Mouse (Mus musculus) hindbrain, embryonic 15.5 days (tissue): ENCODE data around the gene Zdhhc12. TPM values are rescaled to one million over a fixed set of nuclear protein-coding genes. Genes with fewer than 3 reads are reported as not detected.
"Not testable (repeated sequence)": the region's sequence is repeated elsewhere in the genome, so short reads cannot be mapped to it uniquely, and the experiment has no call there.

Experiments
- ATAC-seq: fragments of 200-750 bp; cut with Nextera tagmentation; 2 replicates; pipeline ENCODE4 v1.8.0; 2017; ENCODE audit warnings: low read depth, moderate number of reproducible peaks, moderate TSS enrichment; ENCODE audit not compliant: low FRiP score
- H3K27ac ChIP-seq: fragments of 300-500 bp; sonication (generic); replicated peaks from 2 replicates; pipeline ENCODE4 v1.5.1; 2015; ENCODE audit warnings: mild to moderate bottlenecking, inconsistent platforms
- H3K27me3 ChIP-seq: fragments of 300-500 bp; sonication (generic); 2 replicates; pipeline ENCODE4 v1.6.1; 2015; ENCODE audit warnings: control low read depth, inconsistent platforms
- H3K36me3 ChIP-seq: fragments of 300-500 bp; sonication (generic); 2 replicates; pipeline ENCODE4 v1.6.1; 2015; ENCODE audit warnings: control low read depth, inconsistent platforms
- H3K4me1 ChIP-seq: fragments of 300-500 bp; sonication (generic); replicated peaks from 2 replicates; pipeline ENCODE4 v1.6.1; 2015; ENCODE audit warnings: control low read depth, inconsistent platforms
- H3K4me2 ChIP-seq: fragments of 300-500 bp; sonication (generic); 2 replicates; pipeline ENCODE4 v1.6.1; 2015; ENCODE audit warnings: moderate library complexity, mild to moderate bottlenecking, inconsistent platforms
- H3K4me3 ChIP-seq: fragments of 300-500 bp; sonication (generic); 2 replicates; pipeline ENCODE4 v1.5.1; 2015; ENCODE audit warnings: mild to moderate bottlenecking, inconsistent platforms
- H3K9ac ChIP-seq: fragments of 300-500 bp; sonication (generic); 2 replicates; pipeline ENCODE4 v1.6.1; 2015; ENCODE audit warnings: inconsistent platforms
- H3K9me3 ChIP-seq: fragments of 300-500 bp; sonication (generic); 2 replicates; pipeline ENCODE4 v1.6.1; 2016; ENCODE audit warnings: control low read depth, inconsistent platforms
- WGBS: fragments of 180-500 bp; shearing (Covaris S2); methylation state at CpG from one replicate; pipeline ENCODE4 v1.1.7; 2015; 5-methylcytosine and 5-hydroxymethylcytosine counted together
- polyA plus RNA-seq: library from polyadenylated mRNA; unstranded; fragments of >200 nt; fragmentation: Nextera tagmentation; extraction: Ambion mirVana; gene quantifications from 2 replicates; pipeline ENCODE4 v1.2.1, GENCODE M21; 2015

The Zdhhc12 gene
- polyA plus RNA-seq, 1 experiment from 2014 or later: 27.7 TPM

DNA sequence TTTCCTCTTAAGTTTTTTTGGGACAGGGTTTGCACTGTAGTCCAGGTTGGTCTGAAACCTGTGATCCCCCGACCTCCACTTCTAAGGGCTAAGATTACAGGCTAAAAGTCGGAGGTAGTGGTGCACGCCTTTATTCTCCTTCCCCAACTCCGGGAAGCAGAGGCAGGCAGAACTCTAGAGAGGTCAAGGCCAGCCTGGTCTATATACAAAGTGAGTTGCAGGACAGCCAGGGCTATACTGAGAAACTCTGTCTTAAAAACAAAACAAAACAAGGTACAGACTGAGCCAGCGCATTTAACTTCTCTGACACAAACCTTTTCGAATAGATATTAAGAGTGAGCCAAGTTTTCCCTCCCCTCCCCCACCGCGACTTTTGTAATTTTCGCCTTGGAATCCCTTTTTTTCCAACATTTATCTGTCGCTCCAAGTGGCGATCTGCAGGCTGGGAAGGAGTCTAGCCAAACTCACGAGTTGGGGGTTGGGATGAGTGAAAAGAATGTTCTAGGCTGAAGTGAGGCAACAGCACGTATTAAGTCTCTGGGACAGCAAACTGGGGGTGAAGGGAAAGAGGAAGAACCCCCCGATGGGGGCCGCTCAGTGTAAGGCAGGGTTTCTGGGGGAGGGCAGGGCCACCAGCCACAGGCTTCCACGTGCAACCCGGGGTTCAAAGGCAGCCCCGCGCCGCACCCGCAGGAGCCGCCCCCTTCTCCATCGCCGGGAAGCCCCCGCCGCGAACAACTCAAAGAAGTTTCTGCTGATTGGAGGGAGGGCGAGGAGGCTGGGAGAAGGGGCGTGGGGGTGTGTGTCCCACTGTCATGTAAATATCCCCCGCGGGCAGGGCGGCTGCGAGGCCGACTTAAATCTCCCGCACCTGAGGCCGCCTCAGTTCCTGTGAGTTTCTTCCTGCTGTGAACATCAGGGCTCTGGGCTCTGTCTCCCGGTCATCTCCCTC is 32.0 kb downstream of the Zdhhc12 start:
- WGBS: 9% methylated on average over 34 of the region's 37 CpGs
- no peak for ATAC-seq
- H3K27ac ChIP-seq: peak overlapping the region; percentile 81

DNA sequence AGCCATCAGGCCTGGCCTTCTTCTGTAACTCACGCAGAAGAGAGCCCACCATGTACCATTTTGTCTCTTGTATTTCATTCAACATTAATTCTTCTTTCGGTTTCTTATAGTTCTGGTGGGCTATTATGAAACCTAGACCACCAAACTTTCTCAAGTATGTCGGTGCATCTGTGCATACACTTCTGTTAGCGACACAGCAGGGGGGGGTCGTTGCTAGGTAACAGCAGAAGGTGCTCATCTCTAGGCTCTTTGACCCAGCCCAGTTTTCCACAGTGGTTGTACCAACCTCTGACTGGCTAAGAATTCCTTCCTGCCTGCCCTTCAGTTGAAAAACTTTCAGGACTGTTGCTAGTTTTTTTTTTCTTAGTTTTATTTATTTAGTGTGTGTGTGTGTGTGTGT is 35.0 kb downstream of the Zdhhc12 start:
- Histone ChIP-seq H3K4me1 (peaks cover 23% of the 10 kb centered on the region), H3K27ac (no peak overlapping the region), H3K36me3 (no peaks in the 10 kb centered on the region), H3K9ac (no peak overlapping the region), H3K9me3 (no peaks in the 10 kb centered on the region), H3K27me3 (no peaks in the 10 kb centered on the region), H3K4me3 (no peak overlapping the region), H3K4me2 (no peak overlapping the region)
- WGBS: 33% methylated on average over 5 of the region's 5 CpGs
- no peak for ATAC-seq

More for the DNA sequence above, 32.0 kb downstream of the Zdhhc12 start:
- peak overlapping the region; percentile 94 for H3K4me2 ChIP-seq
- no peaks in the 10 kb centered on the region for H3K27me3 ChIP-seq
- H3K9ac ChIP-seq: peak overlapping the region; percentile 58
- H3K4me3 ChIP-seq: peak overlapping the region; percentile 52
- H3K9me3 ChIP-seq: no peaks in the 10 kb centered on the region
- peaks cover 35% of the 10 kb centered on the region for H3K4me1 ChIP-seq
- H3K36me3 ChIP-seq: no peaks in the 10 kb centered on the region

DNA sequence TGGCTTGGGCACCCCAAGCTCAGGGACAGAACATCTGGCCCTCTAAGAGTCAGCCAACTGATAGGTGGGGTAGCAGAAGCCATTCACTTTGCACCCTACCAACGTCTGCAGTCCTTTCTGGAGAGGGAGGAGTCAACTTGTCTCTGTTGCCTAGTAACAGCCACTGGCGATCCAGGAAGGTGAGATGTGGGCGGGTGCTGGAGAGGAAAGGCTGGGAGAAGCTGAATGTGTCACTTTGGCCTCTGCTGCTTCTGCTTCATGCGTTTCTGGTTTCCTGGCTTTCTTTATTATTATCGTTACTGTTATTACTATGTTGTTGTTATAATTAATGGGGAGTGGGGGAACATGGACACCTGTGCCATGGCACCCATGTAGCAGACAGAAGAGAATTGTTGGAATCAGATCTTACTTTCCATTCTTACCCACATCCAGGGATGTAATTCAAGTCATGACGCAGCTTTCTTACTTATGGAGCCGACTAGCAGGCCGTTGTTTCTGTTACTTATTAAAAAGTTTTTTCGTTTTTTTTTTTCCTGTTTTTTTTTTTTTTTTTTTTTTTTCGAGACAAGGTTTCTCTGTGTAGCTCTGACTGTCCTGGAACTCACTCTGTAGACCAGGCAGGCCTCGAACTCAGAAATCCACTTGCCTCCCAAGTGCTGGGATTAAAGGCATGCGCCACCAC is 36.1 kb downstream of the Zdhhc12 start, which contains the start of gene Set:
Gene Set, plus strand, starts transcription at position 156 of the 682 bp plus-strand sequence.
- Histone ChIP-seq H3K4me3 (no peak within 1 kb of the TSS), H3K27ac (no peak within 1 kb of the TSS), H3K4me2 (no peak within 1 kb of the TSS), H3K9me3 (no peaks in the 10 kb centered on the region), H3K9ac (no peak within 1 kb of the TSS), H3K36me3 (no peaks in the 10 kb centered on the region), H3K4me1 (peaks cover 13% of the 10 kb centered on the region), H3K27me3 (peaks cover 2% of the 10 kb centered on the region; the same call in 1 of the 2 replicates)
- 49% methylated on average over 12 of the region's 12 CpGs for WGBS
- 0 out of 2 replicates have a peak, but pooled peaks have one; percentile 28 for ATAC-seq

DNA sequence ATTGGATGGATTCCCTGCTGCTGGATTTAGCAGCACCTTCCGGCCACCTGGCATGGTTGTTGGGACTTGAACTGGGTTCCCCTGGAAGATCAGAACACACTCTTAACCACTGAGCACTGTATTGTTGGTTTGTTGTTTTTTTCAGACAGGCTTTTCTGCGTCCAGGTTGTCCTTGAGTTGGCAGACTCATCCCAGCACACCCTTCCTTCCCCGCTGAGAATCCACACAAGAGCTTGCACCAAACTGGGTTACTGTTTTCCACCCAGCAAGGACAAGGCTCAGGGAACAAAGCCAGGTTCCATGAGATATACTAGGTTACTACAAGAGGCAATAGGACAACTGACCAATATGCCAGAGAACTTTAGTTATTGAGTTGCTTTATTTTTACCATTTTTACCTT is 36.7 kb downstream of the Zdhhc12 start:
- WGBS: 89% methylated on average over 3 of the region's 3 CpGs
- Histone ChIP-seq H3K27ac (no peak overlapping the region), H3K36me3 (no peaks in the 10 kb centered on the region), H3K9me3 (no peaks in the 10 kb centered on the region), H3K4me1 (peaks cover 7% of the 10 kb centered on the region), H3K4me3 (no peak overlapping the region), H3K27me3 (peaks cover 2% of the 10 kb centered on the region; the same call in 1 of the 2 replicates), H3K4me2 (no peak overlapping the region), H3K9ac (no peak overlapping the region)
- no peak for ATAC-seq

DNA sequence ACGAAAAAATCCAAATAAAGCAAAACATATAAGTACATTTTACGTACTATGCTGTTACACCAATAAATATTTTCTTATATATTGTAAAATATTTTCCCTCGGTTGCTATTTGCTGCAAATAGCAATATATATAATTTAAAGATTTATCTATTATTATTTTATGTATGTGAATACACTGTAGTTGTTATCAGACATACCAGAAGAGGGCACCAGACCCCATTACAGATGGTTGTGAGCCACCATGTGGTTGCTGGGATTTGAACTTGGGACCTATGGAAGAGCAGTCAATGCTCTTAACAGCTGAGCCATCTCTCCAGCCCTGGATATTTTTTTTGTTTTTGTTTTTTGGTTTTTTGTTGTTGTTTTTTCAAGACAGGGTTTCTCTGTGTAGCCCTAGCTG is 38.1 kb downstream of the Zdhhc12 start:
- not testable (repeated sequence) for H3K4me1 ChIP-seq, H3K9me3 ChIP-seq, H3K27me3 ChIP-seq, H3K9ac ChIP-seq, ATAC-seq, H3K4me2 ChIP-seq, H3K4me3 ChIP-seq, H3K36me3 ChIP-seq, H3K27ac ChIP-seq
- 95% methylated on average over 3 of the region's 3 CpGs for WGBS

DNA sequence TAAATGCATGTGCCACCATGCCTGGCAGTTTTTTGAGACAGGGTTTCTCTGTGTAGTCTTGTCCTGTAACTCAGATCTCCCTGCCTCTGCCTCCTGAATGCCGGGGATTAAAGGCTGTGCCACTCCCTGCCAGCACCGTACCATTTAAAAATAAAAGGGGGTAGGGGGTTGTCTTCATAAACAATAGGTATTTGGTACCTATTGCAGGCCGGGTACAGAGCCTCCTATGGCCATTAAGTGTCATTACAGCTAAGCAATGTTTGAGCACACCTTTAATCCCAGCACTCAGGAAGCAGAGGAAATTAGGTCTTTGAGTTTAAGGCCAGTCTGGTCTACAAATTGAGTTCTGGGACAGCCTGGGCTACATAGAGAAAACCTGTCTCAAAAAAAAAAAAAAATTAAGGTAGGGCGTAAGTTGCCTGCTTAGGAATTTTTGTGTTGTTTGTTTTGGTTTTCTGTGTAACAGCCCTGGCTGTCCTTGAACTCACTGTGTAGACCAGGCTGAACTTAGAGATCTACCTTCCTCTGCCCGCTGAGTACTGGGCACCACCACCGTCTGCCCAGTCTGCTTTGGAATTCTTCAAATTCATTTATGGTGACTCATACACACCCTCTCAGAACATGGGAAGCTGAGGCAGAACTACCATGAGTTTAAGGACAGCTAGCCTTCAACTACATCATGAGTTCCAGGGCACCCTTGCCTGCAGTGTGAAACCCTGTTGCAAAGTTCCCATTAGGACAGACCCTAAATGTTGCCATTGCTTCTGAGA is 41.3 kb downstream of the Zdhhc12 start:
- Histone ChIP-seq H3K36me3 (no peaks in the 10 kb centered on the region), H3K27me3 (peaks cover 2% of the 10 kb centered on the region; the same call in 1 of the 2 replicates), H3K4me2 (no peak overlapping the region), H3K4me3 (no peak overlapping the region), H3K9ac (no peak overlapping the region), H3K27ac (no peak overlapping the region), H3K4me1 (peaks cover 11% of the 10 kb centered on the region), H3K9me3 (no peaks in the 10 kb centered on the region)
- ATAC-seq: no peak
- 50% methylated on average over 6 of the region's 6 CpGs for WGBS

DNA sequence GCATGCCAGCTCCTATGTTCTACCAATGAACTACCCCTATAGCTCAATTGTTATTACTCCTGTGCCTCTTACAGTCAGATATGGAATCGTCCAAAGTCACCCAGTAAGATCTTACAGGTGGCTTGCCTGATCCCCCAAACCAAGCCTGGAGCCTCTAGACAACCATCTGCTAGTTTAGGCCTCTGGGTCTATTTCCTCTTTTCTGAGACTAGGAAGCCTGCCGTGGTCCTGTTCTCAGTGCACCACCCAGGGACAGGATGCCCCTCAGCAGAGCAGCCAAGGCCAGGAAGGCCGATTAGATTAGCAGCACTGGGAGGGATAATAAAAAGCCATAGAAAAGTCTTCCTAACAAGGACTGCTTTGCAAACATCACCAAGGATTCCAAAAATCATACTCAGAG is 43.6 kb downstream of the Zdhhc12 start:
- H3K9ac ChIP-seq: no peak overlapping the region
- H3K27me3 ChIP-seq: peaks cover 2% of the 10 kb centered on the region; the same call in 1 of the 2 replicates
- H3K9me3 ChIP-seq: no peaks in the 10 kb centered on the region
- peaks cover 12% of the 10 kb centered on the region for H3K4me1 ChIP-seq
- H3K36me3 ChIP-seq: 0 out of 2 replicates have a peak, but pooled peaks cover 5% of the 10 kb centered on the region
- no peak for ATAC-seq
- no peak overlapping the region for H3K27ac ChIP-seq
- H3K4me3 ChIP-seq: no peak overlapping the region
- no peak overlapping the region for H3K4me2 ChIP-seq
- 92% methylated on average over 3 of the region's 3 CpGs for WGBS

DNA sequence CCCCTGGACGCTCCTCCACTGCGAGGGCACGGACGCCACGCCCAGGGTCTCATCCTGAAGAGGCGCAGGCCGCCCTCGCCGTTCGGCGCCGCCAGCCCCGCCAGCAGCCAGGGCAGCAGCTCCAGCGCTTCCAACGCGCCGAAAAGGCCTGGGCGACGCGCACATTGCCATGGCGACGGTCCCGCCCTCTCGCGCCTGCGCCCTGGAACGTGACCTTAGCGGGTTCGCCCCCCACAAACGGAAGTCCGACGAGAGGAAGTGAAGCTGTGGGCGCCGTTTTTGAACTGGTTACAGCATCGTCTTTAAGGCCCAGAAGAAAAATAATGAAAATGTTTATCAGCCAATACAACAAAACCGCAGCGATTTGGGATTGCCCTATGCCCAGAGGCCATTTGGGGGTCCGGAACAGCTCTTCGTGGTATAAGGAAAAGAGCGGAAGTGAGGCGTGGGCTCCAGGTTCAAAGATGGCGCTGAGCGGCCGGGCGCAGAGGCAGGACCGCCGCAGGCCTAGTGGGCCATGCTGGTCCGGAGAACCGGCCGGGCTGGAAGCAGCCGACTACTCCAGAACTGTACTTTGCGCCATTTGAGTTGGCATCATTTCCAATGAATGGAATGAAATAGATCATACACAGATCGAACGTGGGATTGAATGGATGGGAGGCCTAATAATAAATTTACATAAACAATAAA is 44.6 kb downstream of the Zdhhc12 start, which contains the start of gene Wdr34:
Gene Wdr34, minus strand, starts transcription at position 183 of the 690 bp plus-strand sequence.
- peaks cover 12% of the 10 kb centered on the region for H3K4me1 ChIP-seq
- H3K4me2 ChIP-seq: peak within 1 kb of the TSS; percentile 58
- H3K27me3 ChIP-seq: peaks cover 2% of the 10 kb centered on the region; the same call in 1 of the 2 replicates
- H3K9ac ChIP-seq: peak within 1 kb of the TSS; percentile 76
- H3K27ac ChIP-seq: peak within 1 kb of the TSS; percentile 97
- H3K36me3 ChIP-seq: 0 out of 2 replicates have a peak, but pooled peaks cover 5% of the 10 kb centered on the region
- no peaks in the 10 kb centered on the region for H3K9me3 ChIP-seq
- ATAC-seq: peak; percentile 96
- under 1% methylated on average over 53 of the region's 54 CpGs for WGBS
- peak within 1 kb of the TSS; percentile 79 for H3K4me3 ChIP-seq

DNA sequence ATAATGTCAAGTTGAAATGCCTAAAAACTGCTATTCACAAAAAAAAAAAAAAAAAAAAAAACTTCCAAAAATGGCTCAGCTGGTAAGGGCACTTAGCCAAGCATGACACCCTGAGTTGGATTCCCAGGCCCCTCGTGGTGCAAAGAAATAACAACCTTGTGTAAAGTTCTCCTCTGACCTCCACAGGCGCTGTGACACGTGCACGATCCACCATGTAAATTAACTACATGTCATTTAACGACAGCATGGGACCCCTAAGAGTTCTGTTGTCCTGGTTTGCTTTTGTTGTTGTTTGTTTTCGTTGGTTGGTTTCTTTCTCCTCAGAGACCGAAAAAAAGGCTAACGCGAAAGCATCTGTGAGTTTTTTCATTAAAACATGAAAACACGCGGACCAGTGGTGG is 45.3 kb downstream of the Zdhhc12 start:
- H3K4me1 ChIP-seq: peaks cover 12% of the 10 kb centered on the region
- 55% methylated on average over 11 of the region's 11 CpGs for WGBS
- H3K36me3 ChIP-seq: 0 out of 2 replicates have a peak, but pooled peaks cover 5% of the 10 kb centered on the region
- peaks cover 2% of the 10 kb centered on the region; the same call in 1 of the 2 replicates for H3K27me3 ChIP-seq
- H3K4me2 ChIP-seq: peak overlapping the region; percentile 58
- no peaks in the 10 kb centered on the region for H3K9me3 ChIP-seq
- H3K27ac ChIP-seq: peak overlapping the region; percentile 97
- peak overlapping the region; percentile 76 for H3K9ac ChIP-seq
- no peak for ATAC-seq
- H3K4me3 ChIP-seq: peak overlapping the region; percentile 79

DNA sequence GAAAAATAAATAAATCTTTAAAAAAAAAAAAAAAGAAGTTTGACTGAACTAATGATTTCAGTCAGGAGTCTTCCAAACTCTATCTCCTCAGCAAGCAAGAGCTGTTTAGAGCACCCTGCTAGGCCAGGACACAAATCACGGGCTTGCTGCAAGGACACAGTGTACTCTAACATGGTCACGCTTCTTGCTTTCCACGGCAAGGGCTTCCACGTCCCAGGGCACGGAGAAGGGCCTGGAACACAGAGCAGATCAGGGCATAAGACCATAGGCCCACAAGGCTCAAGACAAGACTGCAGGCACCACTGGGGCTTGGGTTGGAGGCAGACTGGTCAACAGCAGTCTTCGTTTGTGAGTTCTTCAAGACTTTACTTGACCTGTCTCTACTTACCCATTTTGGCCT is 46.3 kb downstream of the Zdhhc12 start:
- no peak for ATAC-seq
- no peak overlapping the region for H3K27ac ChIP-seq
- 94% methylated on average over 6 of the region's 6 CpGs for WGBS

DNA sequence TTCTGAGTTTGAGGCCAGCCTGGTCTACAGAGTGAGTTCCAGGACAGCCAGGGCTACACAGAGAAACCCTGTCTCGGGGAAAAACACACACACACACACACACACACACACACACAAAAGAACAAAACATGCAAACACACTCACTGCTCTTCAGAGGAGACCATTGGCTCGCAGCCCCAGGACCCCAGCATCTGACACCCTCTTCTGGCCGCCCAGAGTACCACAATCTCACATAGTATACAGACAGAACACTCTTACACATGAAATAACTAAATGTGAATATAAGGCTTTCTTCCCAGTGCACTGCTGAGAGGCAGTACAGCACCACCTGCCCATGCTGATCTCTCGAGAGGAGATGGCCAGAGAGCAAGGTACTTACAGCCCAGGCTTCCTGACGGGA is 48.9 kb downstream of the Zdhhc12 start:
- no peak overlapping the region for H3K27ac ChIP-seq
- H3K36me3 ChIP-seq: 0 out of 2 replicates have a peak, but pooled peaks cover 5% of the 10 kb centered on the region
- H3K9me3 ChIP-seq: no peaks in the 10 kb centered on the region
- WGBS: 88% methylated on average over 5 of the region's 5 CpGs
- peaks cover 18% of the 10 kb centered on the region for H3K4me1 ChIP-seq
- no peak overlapping the region for H3K4me2 ChIP-seq
- no peaks in the 10 kb centered on the region for H3K27me3 ChIP-seq
- ATAC-seq: no peak
- H3K9ac ChIP-seq: no peak overlapping the region
- H3K4me3 ChIP-seq: no peak overlapping the region

More for the DNA sequence above, 46.3 kb downstream of the Zdhhc12 start:
- Histone ChIP-seq H3K36me3 (0 out of 2 replicates have a peak, but pooled peaks cover 5% of the 10 kb centered on the region), H3K9ac (no peak overlapping the region), H3K4me3 (no peak overlapping the region), H3K4me1 (peaks cover 18% of the 10 kb centered on the region), H3K27me3 (no peaks in the 10 kb centered on the region), H3K4me2 (no peak overlapping the region), H3K9me3 (no peaks in the 10 kb centered on the region)
